Comparison of ENCODE assay signal across 15 mouse cellular contexts in genomic region chr9:59199495-59200196, GRCm38 (mm10).
DNase-seq lines count a peak whose midpoint lies in the region; ATAC-seq and TF ChIP-seq lines count a peak whose summit lies in the region.
"Had no signal": no experiment of that assay in that cellular context is flagged by ENCODE, and none has a peak within 500 bp of the region (broad histone marks: within the 10 kb centered on the region; RNA-seq: fewer than 3 reads in every experiment).

No protein-coding gene starts in this region.

- H3K27me3 ChIP-seq in midbrain, postnatal 0 days (ENCODE audit: insufficient read depth, low read length) = no peaks in the 10 kb centered on the region
- no peaks in the 10 kb centered on the region for H3K27me3 ChIP-seq in midbrain, embryonic 16.5 days (ENCODE audit: control insufficient read depth, insufficient read depth, low read depth, low read length)
- no peaks in the 10 kb centered on the region for H3K27me3 ChIP-seq in embryonic facial prominence, embryonic 10.5 days (replicated peaks; ENCODE audit: low read depth, poor library complexity, severe bottlenecking)
- H3K27me3 ChIP-seq: heart, embryonic 12.5 days; hindbrain, embryonic 15.5 days had no signal

- no peaks in the 10 kb centered on the region for H3K9me3 ChIP-seq in midbrain, postnatal 0 days (ENCODE audit: low read length)
- no peaks in the 10 kb centered on the region for H3K9me3 ChIP-seq in midbrain, embryonic 16.5 days (replicated peaks; ENCODE audit: control insufficient read depth, low read length, poor library complexity, severe bottlenecking)
- H3K9me3 ChIP-seq in embryonic facial prominence, embryonic 10.5 days = no peaks in the 10 kb centered on the region
- H3K9me3 ChIP-seq: hindbrain, embryonic 15.5 days; midbrain, embryonic 10.5 days had no signal

- intact Hi-C loops in gastrocnemius, adult 2 months (cut with DNase I) = no loop called here

- no peaks in the 10 kb centered on the region for H3K36me3 ChIP-seq in midbrain, postnatal 0 days (ENCODE audit: insufficient read depth, low read length)
- H3K36me3 ChIP-seq in midbrain, embryonic 16.5 days (ENCODE audit: control insufficient read depth, insufficient read depth, low read length) = no peaks in the 10 kb centered on the region
- no peaks in the 10 kb centered on the region for H3K36me3 ChIP-seq in embryonic facial prominence, embryonic 10.5 days (replicated peaks)
- H3K36me3 ChIP-seq: heart, embryonic 12.5 days; hindbrain, embryonic 15.5 days; midbrain, embryonic 10.5 days had no signal

- no peak for ATAC-seq in midbrain, postnatal 0 days (ENCODE audit: low FRiP score)
- no peak for ATAC-seq in midbrain, embryonic 16.5 days
- ATAC-seq: Patski had no signal

- peak overlapping the region; percentile 35 for H3K4me3 ChIP-seq in gastrocnemius, adult 2 months
- no peak overlapping the region for H3K4me3 ChIP-seq in midbrain, postnatal 0 days (ENCODE audit: low read depth, low read length)
- H3K4me3 ChIP-seq in midbrain, embryonic 16.5 days (ENCODE audit: low read depth, low read length) = no peak overlapping the region
- no peak overlapping the region for H3K4me3 ChIP-seq in embryonic facial prominence, embryonic 10.5 days
- H3K4me3 ChIP-seq: heart, embryonic 12.5 days; hindbrain, embryonic 15.5 days; midbrain, embryonic 10.5 days had no signal

- H3K4me2 ChIP-seq in midbrain, postnatal 0 days (ENCODE audit: low read depth, low read length, poor library complexity, severe bottlenecking) = no peak overlapping the region
- no peak overlapping the region for H3K4me2 ChIP-seq in midbrain, embryonic 16.5 days (ENCODE audit: low read length)
- H3K4me2 ChIP-seq: heart, embryonic 12.5 days; hindbrain, embryonic 15.5 days had no signal

- H3K27ac ChIP-seq in gastrocnemius, adult 2 months = no peak overlapping the region
- H3K27ac ChIP-seq in midbrain, postnatal 0 days (ENCODE audit: low read depth, low read length) = no peak overlapping the region
- no peak overlapping the region for H3K27ac ChIP-seq in midbrain, embryonic 16.5 days (ENCODE audit: low read length)
- 0 out of 2 replicates have a peak overlapping the region, but pooled peaks have one; percentile 19 for H3K27ac ChIP-seq in embryonic facial prominence, embryonic 10.5 days (replicated peaks)
- H3K27ac ChIP-seq: hindbrain, embryonic 15.5 days; midbrain, embryonic 10.5 days had no signal

- H3K4me1 ChIP-seq in midbrain, postnatal 0 days (ENCODE audit: insufficient read depth, low read length) = no peaks in the 10 kb centered on the region
- 0 out of 2 replicates have a peak, but pooled peaks cover 3% of the 10 kb centered on the region for H3K4me1 ChIP-seq in midbrain, embryonic 16.5 days (ENCODE audit: control insufficient read depth, insufficient read depth, low read length)
- H3K4me1 ChIP-seq in embryonic facial prominence, embryonic 10.5 days = peaks cover 30% of the 10 kb centered on the region

- DNase-seq in gastrocnemius, adult 2 months = no peak
- no peak for DNase-seq in gastrocnemius, postnatal 4 days (ENCODE audit: low spot score in 2 of 2)
- DNase-seq in midbrain, postnatal 0 days (ENCODE audit: low spot score) = peak; percentile 8
- no peak for DNase-seq in embryonic facial prominence, embryonic 10.5 days (ENCODE audit: low spot score)
- DNase-seq in mesoderm, embryonic 11.5 days (ENCODE audit: low read depth, low spot score) = peak; percentile 24
- DNase-seq in neural tube, embryonic 10.5 days (ENCODE audit: extremely low spot score, low spot score) = no peak
- DNase-seq in urinary bladder, adult 2 months (ENCODE audit: low spot score) = no peak
- DNase-seq: gastrocnemius, postnatal 14 days; layer of hippocampus, adult 9-11 months; retina, postnatal 1 day had no signal

- no peak for TF ChIP-seq CTCF in gastrocnemius, adult 2 months (IDR thresholded peaks at IDR 0.05)
- no peak for TF ChIP-seq CTCF in midbrain, postnatal 0 days (IDR thresholded peaks at IDR 0.05)

- WGBS in midbrain, postnatal 0 days = 64% methylated on average over 19 of the region's 19 CpGs
- WGBS in midbrain, embryonic 16.5 days = 72% methylated on average over 19 of the region's 19 CpGs
- 64% methylated on average over 19 of the region's 19 CpGs for WGBS in embryonic facial prominence, embryonic 10.5 days

- H3K9ac ChIP-seq in midbrain, postnatal 0 days (replicated peaks; ENCODE audit: low read length, poor library complexity, severe bottlenecking) = no peak overlapping the region
- no peak overlapping the region for H3K9ac ChIP-seq in midbrain, embryonic 16.5 days (ENCODE audit: low read depth, low read length)
- H3K9ac ChIP-seq: heart, embryonic 12.5 days; hindbrain, embryonic 15.5 days had no signal

Comparison
In these comparisons a context has a peak if more than half of its experiments do, and no peak if none do; other contexts are left out.
1. DNase-seq: peak in midbrain, postnatal 0 days (single experiment) and mesoderm, embryonic 11.5 days (single experiment); none in gastrocnemius, adult 2 months (single experiment), gastrocnemius, postnatal 4 days (0 of 2), embryonic facial prominence, embryonic 10.5 days (single experiment), neural tube, embryonic 10.5 days (single experiment) and urinary bladder, adult 2 months (single experiment).